Mouse (Mus musculus): ENCODE measurements around the gene Pafah2. TPM values are rescaled to one million over a fixed set of nuclear protein-coding genes. Genes with fewer than 3 reads are reported as not detected.
A peak's percentile ranks its signal among the peaks of the same experiment; 100 is the strongest.

Gene Pafah2
- polyA plus RNA-seq, 1 experiment from 2014 or later = 9.2 TPM

DNA sequence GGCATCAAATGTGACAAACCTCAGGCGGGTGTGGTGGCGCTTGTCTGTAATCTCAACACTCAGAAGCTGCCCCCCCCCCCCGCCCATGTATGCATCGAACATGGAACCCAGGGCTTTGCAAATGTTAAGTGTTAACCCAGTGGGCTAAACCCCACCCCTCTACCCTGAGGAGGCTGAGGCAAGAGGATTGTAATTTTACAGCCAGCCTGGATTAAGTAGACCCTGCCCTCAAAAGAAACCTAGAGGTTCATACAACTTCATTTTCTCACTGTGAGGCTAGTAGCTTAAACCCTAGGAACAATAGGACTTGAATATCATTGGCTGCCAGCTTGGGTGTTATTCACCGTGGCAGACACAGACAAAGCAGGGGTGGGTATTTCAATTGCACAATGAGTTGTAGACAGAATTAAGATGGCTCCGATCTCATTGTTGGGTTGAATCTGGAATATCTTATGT is 73.2 kb downstream of the Pafah2 start:
- 6% methylated on average over 6 of the region's 6 CpGs for WGBS
- Histone ChIP-seq H3K9me3 (replicated peaks) (no peaks in the 10 kb centered on the region), H3K4me3 (peak overlapping the region; percentile 82), H3K9ac (peak overlapping the region; percentile 98), H3K4me2 (replicated peaks) (peak overlapping the region; percentile 91), H3K27me3 (no peaks in the 10 kb centered on the region), H3K27ac (peak overlapping the region; percentile 98), H3K4me1 (peaks cover 45% of the 10 kb centered on the region), H3K36me3 (peaks cover 32% of the 10 kb centered on the region)
- peak; percentile 18; the same call in 1 of the 2 replicates for ATAC-seq (ENCODE audit: low FRiP score)

- H3K27me3 ChIP-seq = no peaks in the 10 kb centered on the region
- H3K4me2 ChIP-seq (replicated peaks) = peak overlapping the region; percentile 91
- no peak for ATAC-seq (ENCODE audit: low FRiP score)
- H3K9ac ChIP-seq = peak overlapping the region; percentile 98
- H3K4me1 ChIP-seq = peaks cover 47% of the 10 kb centered on the region
- peak overlapping the region; percentile 82 for H3K4me3 ChIP-seq
- peak overlapping the region; percentile 98 for H3K27ac ChIP-seq
- no peaks in the 10 kb centered on the region for H3K9me3 ChIP-seq (replicated peaks)
- peaks cover 38% of the 10 kb centered on the region for H3K36me3 ChIP-seq
- 48% methylated on average over 3 of the region's 3 CpGs for whole genome bisulfite sequencing
Observed at GRCm38 (mm10) chr4:134469985-134470384, 73.9 kb downstream of the Pafah2 start.

- H3K9me3 ChIP-seq (replicated peaks) = no peaks in the 10 kb centered on the region
- no peak for ATAC-seq (ENCODE audit: low FRiP score)
- H3K27me3 ChIP-seq = no peaks in the 10 kb centered on the region
- H3K4me1 ChIP-seq = peaks cover 39% of the 10 kb centered on the region
- H3K27ac ChIP-seq = peak overlapping the region; percentile 70
- peaks cover 52% of the 10 kb centered on the region for H3K36me3 ChIP-seq
- H3K4me3 ChIP-seq = peak overlapping the region; percentile 82
- peak overlapping the region; percentile 91 for H3K4me2 ChIP-seq (replicated peaks)
- H3K9ac ChIP-seq = peak overlapping the region; percentile 55
Observed at GRCm38 (mm10) chr4:134471469-134471868, 75.3 kb downstream of the Pafah2 start.

DNA sequence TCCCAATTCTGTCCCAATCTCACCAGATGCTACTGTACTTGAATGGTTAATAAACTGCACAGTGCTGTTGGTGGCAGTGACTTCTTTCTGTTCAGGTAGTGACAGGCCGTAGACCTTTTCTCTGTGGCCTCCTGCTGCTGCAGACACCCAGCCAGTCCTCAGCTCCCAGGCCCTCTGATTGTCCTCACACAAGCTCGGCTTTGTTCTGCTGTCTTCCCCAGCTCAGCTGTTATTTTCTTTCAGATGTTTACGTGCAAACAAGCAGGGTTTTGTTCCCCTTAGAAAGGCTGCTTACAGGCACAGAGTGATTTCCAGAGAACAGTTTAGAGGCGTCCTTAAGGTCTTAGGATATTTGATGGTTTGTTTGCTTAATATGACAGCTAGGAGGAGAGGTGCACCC is 77.6 kb downstream of the Pafah2 start:
- H3K27ac ChIP-seq = peak overlapping the region; percentile 65
- no peaks in the 10 kb centered on the region for H3K9me3 ChIP-seq (replicated peaks)
- no peak overlapping the region for H3K4me3 ChIP-seq
- peak overlapping the region; percentile 41 for H3K9ac ChIP-seq
- H3K36me3 ChIP-seq = peaks cover 60% of the 10 kb centered on the region
- peaks cover 30% of the 10 kb centered on the region for H3K4me1 ChIP-seq
- ATAC-seq (ENCODE audit: low FRiP score) = no peak
- no peaks in the 10 kb centered on the region for H3K27me3 ChIP-seq
- 53% methylated on average over 4 of the region's 4 CpGs for WGBS
- H3K4me2 ChIP-seq (replicated peaks) = peak overlapping the region; percentile 22; the same call in 1 of the 2 replicates

DNA sequence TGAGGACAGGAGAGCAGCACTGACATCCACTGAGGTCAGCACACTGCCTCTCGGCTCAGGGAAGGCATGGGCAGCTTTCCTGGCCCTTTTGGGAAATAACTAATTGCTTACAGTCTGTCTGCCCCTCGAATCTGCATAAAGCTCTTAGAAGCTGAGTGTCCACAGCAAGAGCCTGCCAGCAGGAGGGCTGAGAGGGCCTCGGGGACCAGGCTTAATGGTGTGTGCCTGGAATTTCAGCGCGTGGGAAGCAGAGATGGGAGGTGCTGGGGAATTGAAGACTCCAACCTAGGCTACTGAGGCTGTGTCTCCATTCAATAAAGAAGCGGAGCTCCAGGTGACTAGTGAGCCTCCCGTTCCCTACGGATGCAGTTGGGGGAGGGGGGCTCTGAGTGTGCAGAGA is 78.1 kb downstream of the Pafah2 start:
- Histone ChIP-seq H3K9ac (peak overlapping the region; percentile 41), H3K4me3 (no peak overlapping the region), H3K4me2 (replicated peaks) (peak overlapping the region; percentile 22), H3K9me3 (replicated peaks) (no peaks in the 10 kb centered on the region), H3K36me3 (peaks cover 60% of the 10 kb centered on the region), H3K27me3 (no peaks in the 10 kb centered on the region), H3K27ac (peak overlapping the region; percentile 65), H3K4me1 (peaks cover 30% of the 10 kb centered on the region)
- ATAC-seq (ENCODE audit: low FRiP score) = 0 out of 2 replicates have a peak, but pooled peaks have one; percentile 17
- 50% methylated on average over 8 of the region's 8 CpGs for WGBS

GRCm38 (mm10) chr4:134476899-134477298 is 80.8 kb downstream of the Pafah2 start:
- WGBS = 90% methylated on average over 8 of the region's 8 CpGs
- Histone ChIP-seq H3K4me3 (no peak overlapping the region), H3K4me1 (peaks cover 21% of the 10 kb centered on the region), H3K4me2 (replicated peaks) (no peak overlapping the region), H3K27me3 (no peaks in the 10 kb centered on the region), H3K27ac (peak overlapping the region; percentile 65), H3K9me3 (replicated peaks) (no peaks in the 10 kb centered on the region), H3K9ac (no peak overlapping the region), H3K36me3 (peaks cover 49% of the 10 kb centered on the region)
- ATAC-seq (ENCODE audit: low FRiP score) = no peak

Small RNA genes within 50 kb of the gene (microRNA-seq; reads per million reads assigned to microRNA genes)
- gene Gm23634 = 1.1 reads per million

Other genes starting within 250 kb of the Pafah2 start
- gene Cep85, start 209.2 kb upstream of the Pafah2 start, polyA plus RNA-seq (2016; fragmentation: Nextera tagmentation; extraction: Ambion mirVana) = 28.1 and 30.4 TPM in 2 replicates
- not detected in 2 replicates for gene Gm7534, start 193.3 kb upstream of the Pafah2 start, polyA plus RNA-seq (2016; fragmentation: Nextera tagmentation; extraction: Ambion mirVana)
- gene Catsper4, start 168.9 kb upstream of the Pafah2 start, polyA plus RNA-seq (2016; fragmentation: Nextera tagmentation; extraction: Ambion mirVana) = not detected in 2 replicates
- gene Cnksr1, start 157.9 kb upstream of the Pafah2 start, polyA plus RNA-seq (2016; fragmentation: Nextera tagmentation; extraction: Ambion mirVana) = 0.46 and 1.3 TPM in 2 replicates
- 0.31 and 0.66 TPM in 2 replicates for gene E130218I03Rik, start 152.7 kb upstream of the Pafah2 start, polyA plus RNA-seq (2016; fragmentation: Nextera tagmentation; extraction: Ambion mirVana)
- 18.3 TPM in 2 replicates for gene Zfp593, start 150.7 kb upstream of the Pafah2 start, polyA plus RNA-seq (2016; fragmentation: Nextera tagmentation; extraction: Ambion mirVana)
- 0.35 and 0.39 TPM in 2 replicates for gene Gm30191, start 149.4 kb upstream of the Pafah2 start, polyA plus RNA-seq (2016; fragmentation: Nextera tagmentation; extraction: Ambion mirVana)
- gene Grrp1, start 142.2 kb upstream of the Pafah2 start, polyA plus RNA-seq (2016; fragmentation: Nextera tagmentation; extraction: Ambion mirVana) = 8.5 and 8.9 TPM in 2 replicates
- gene Pdik1l, start 108.4 kb upstream of the Pafah2 start, polyA plus RNA-seq (2016; fragmentation: Nextera tagmentation; extraction: Ambion mirVana) = 30.8 and 32.5 TPM in 2 replicates
- gene Trim63, start 81.2 kb upstream of the Pafah2 start, polyA plus RNA-seq (2016; fragmentation: Nextera tagmentation; extraction: Ambion mirVana) = 0.54 and 1.6 TPM in 2 replicates
- not detected in 2 replicates for gene Slc30a2, start 53.1 kb upstream of the Pafah2 start, polyA plus RNA-seq (2016; fragmentation: Nextera tagmentation; extraction: Ambion mirVana)
- gene Extl1, start 12.5 kb upstream of the Pafah2 start, polyA plus RNA-seq (2016; fragmentation: Nextera tagmentation; extraction: Ambion mirVana) = 1.2 and 1.7 TPM in 2 replicates
- 4,582 and 4,772 TPM in 2 replicates for gene Stmn1, start 72.0 kb downstream of the Pafah2 start, polyA plus RNA-seq (2016; fragmentation: Nextera tagmentation; extraction: Ambion mirVana)
- gene Paqr7, start 100.4 kb downstream of the Pafah2 start, polyA plus RNA-seq (2016; fragmentation: Nextera tagmentation; extraction: Ambion mirVana) = 9.7 and 9.8 TPM in 2 replicates
- gene Aunip, start 114.7 kb downstream of the Pafah2 start, polyA plus RNA-seq (2016; fragmentation: Nextera tagmentation; extraction: Ambion mirVana) = 6.3 and 7.6 TPM in 2 replicates
- gene Mtfr1l, start 139.1 kb downstream of the Pafah2 start, polyA plus RNA-seq (2016; fragmentation: Nextera tagmentation; extraction: Ambion mirVana) = 137 and 140 TPM in 2 replicates
- gene Selenon, start 155.8 kb downstream of the Pafah2 start, polyA plus RNA-seq (2016; fragmentation: Nextera tagmentation; extraction: Ambion mirVana) = 36.7 and 42.8 TPM in 2 replicates